Mouse (Mus musculus) MEL (cell line): ENCODE measurements around the gene Smtn. TPM values are rescaled to one million over a fixed set of nuclear protein-coding genes. Genes with fewer than 3 reads are reported as not detected.

Experiments
- DNase-seq: peaks from one replicate; pipeline ENCODE4 v3.0.0; 2011; ENCODE audit warnings: low read depth, low spot score
- H3K27ac ChIP-seq: 2 replicates; pipeline ENCODE4 v1.5.1; 2012; ENCODE audit warnings: low read depth, mild to moderate bottlenecking, control low read depth, low read length, moderate library complexity; ENCODE audit not compliant: control insufficient read depth
- H3K27me3 ChIP-seq, 2 experiments: fragments of 150-350 bp in 1 of 2; sonication (generic) in 1 of 2; 2 replicates each; pipeline ENCODE4 v1.6.1; 2012; ENCODE audit warnings: low read length in 2 of 2, mild to moderate bottlenecking in 2 of 2, improper control_type of control experiment in 1 of 2, moderate library complexity in 1 of 2; ENCODE audit not compliant: insufficient read depth in 2 of 2, control insufficient read depth in 1 of 2
- H3K36me3 ChIP-seq, 2 experiments: 2 replicates each; pipeline ENCODE4 v1.6.1; 2012 to 2014; ENCODE audit warnings: low read length in 2 of 2, improper control_type of control experiment in 1 of 2, inconsistent platforms in 1 of 2, mild to moderate bottlenecking in 1 of 2; ENCODE audit not compliant: insufficient read depth in 2 of 2, control insufficient read depth in 1 of 2
- H3K4me1 ChIP-seq, 2 experiments: fragments of 150-350 bp in 1 of 2; sonication (generic) in 1 of 2; 2 replicates each; pipeline ENCODE4 v1.6.1; 2012; ENCODE audit warnings: low read length in 2 of 2, improper control_type of control experiment in 1 of 2, mild to moderate bottlenecking in 1 of 2; ENCODE audit not compliant: insufficient read depth in 2 of 2, control insufficient read depth in 1 of 2
- H3K4me3 ChIP-seq, 2 experiments: fragments of 150-350 bp in 1 of 2; sonication (generic) in 1 of 2; 2 replicates each; pipeline ENCODE4 v1.5.1; 2012; ENCODE audit warnings: low read depth in 2 of 2, low read length in 2 of 2, mild to moderate bottlenecking in 2 of 2, moderate library complexity in 2 of 2, control low read depth in 1 of 2, improper control_type of control experiment in 1 of 2; ENCODE audit not compliant: control insufficient read depth in 1 of 2, insufficient read depth in 1 of 2
- H3K79me2 ChIP-seq: 2 replicates; pipeline ENCODE4 v1.6.1; 2012; ENCODE audit warnings: mild to moderate bottlenecking, low read length, moderate library complexity; ENCODE audit not compliant: control insufficient read depth, poor library complexity, insufficient read depth
- H3K9ac ChIP-seq: 2 replicates; pipeline ENCODE4 v1.6.1; 2012; ENCODE audit warnings: low read depth, mild to moderate bottlenecking, control low read depth, low read length, moderate library complexity; ENCODE audit not compliant: control insufficient read depth, poor library complexity, severe bottlenecking
- H3K9me3 ChIP-seq: fragments of 150-350 bp; sonication (generic); replicated peaks from 2 replicates; pipeline ENCODE4 v1.6.1; 2012; ENCODE audit warnings: mild to moderate bottlenecking, low read length, improper control_type of control experiment, moderate library complexity; ENCODE audit not compliant: insufficient read depth
- BHLHE40 ChIP-seq: IDR thresholded peaks from 2 replicates; pipeline ENCODE4 v1.6.1; 2012; ENCODE audit warnings: low read depth, mild to moderate bottlenecking, inconsistent platforms, low read length, improper control_type of control experiment, borderline replicate concordance
- CHD2 ChIP-seq: IDR thresholded peaks from 2 replicates; pipeline ENCODE4 v1.6.1; 2011; ENCODE audit warnings: low read length, improper control_type of control experiment
- CTCF ChIP-seq, 3 experiments: IDR thresholded peaks in 2 of 3; conservative IDR thresholded peaks in 1 of 3; 2 replicates each; pipeline ENCODE4 v1.5.1; 2011 to 2012; ENCODE audit warnings: low read length in 3 of 3, low read depth in 2 of 3, mild to moderate bottlenecking in 2 of 3, improper control_type of control experiment in 1 of 3, inconsistent platforms in 1 of 3, mixed read lengths in 1 of 3, moderate library complexity in 1 of 3; ENCODE audit not compliant: control insufficient read depth in 1 of 3, insufficient read depth in 1 of 3, poor library complexity in 1 of 3, severe bottlenecking in 1 of 3
- E2F4 ChIP-seq: IDR thresholded peaks from 2 replicates; pipeline ENCODE4 v1.6.1; 2011; ENCODE audit warnings: low read depth, low read length, improper control_type of control experiment, borderline replicate concordance
- EP300 ChIP-seq, 2 experiments: IDR thresholded peaks; 2 replicates each; pipeline ENCODE4 v1.6.1; 2011; ENCODE audit warnings: improper control_type of control experiment in 2 of 2, low read length in 2 of 2, low read depth in 1 of 2, mild to moderate bottlenecking in 1 of 2
- ETS1 ChIP-seq: IDR thresholded peaks from 2 replicates; pipeline ENCODE4 v1.6.1; 2012; ENCODE audit warnings: low read depth, mild to moderate bottlenecking, inconsistent platforms, low read length, improper control_type of control experiment, moderate library complexity
- GABPA ChIP-seq: IDR thresholded peaks from 2 replicates; pipeline ENCODE4 v1.6.1; 2012; ENCODE audit warnings: low read depth, mild to moderate bottlenecking, inconsistent platforms, low read length, improper control_type of control experiment, moderate library complexity
- HCFC1 ChIP-seq: IDR thresholded peaks from 2 replicates; pipeline ENCODE4 v1.6.1; 2012; ENCODE audit warnings: low read depth, mild to moderate bottlenecking, inconsistent platforms, low read length, improper control_type of control experiment, moderate library complexity
- KAT2A ChIP-seq: conservative IDR thresholded peaks from 2 replicates; pipeline ENCODE4 v1.6.1; 2012; ENCODE audit warnings: low read depth, low read length, improper control_type of control experiment, inconsistent platforms
- MYB ChIP-seq: IDR thresholded peaks from 2 replicates; pipeline ENCODE4 v1.6.1; 2011; ENCODE audit warnings: mild to moderate bottlenecking, low read depth, low read length, improper control_type of control experiment
- NRF1 ChIP-seq: IDR thresholded peaks from 2 replicates; pipeline ENCODE4 v1.6.1; 2014; ENCODE audit warnings: low read depth, mild to moderate bottlenecking, inconsistent platforms, low read length, improper control_type of control experiment, moderate library complexity; ENCODE audit not compliant: poor library complexity, insufficient read depth, severe bottlenecking
- POLR2A ChIP-seq, 2 experiments: IDR thresholded peaks; 2 replicates each; pipeline ENCODE4 v1.6.1; 2011 to 2012; ENCODE audit warnings: low read length in 2 of 2, mild to moderate bottlenecking in 2 of 2, control low read depth in 1 of 2, improper control_type of control experiment in 1 of 2, low read depth in 1 of 2, moderate library complexity in 1 of 2; ENCODE audit not compliant: control insufficient read depth in 1 of 2, insufficient read depth in 1 of 2, poor library complexity in 1 of 2
- POLR2AphosphoS2 ChIP-seq: IDR thresholded peaks from 2 replicates; pipeline ENCODE4 v1.6.1; 2011; ENCODE audit warnings: low read length, improper control_type of control experiment
- RAD21 ChIP-seq: IDR thresholded peaks from 2 replicates; pipeline ENCODE4 v1.6.1; 2011; ENCODE audit warnings: mild to moderate bottlenecking, low read depth, low read length, improper control_type of control experiment
- RCOR1 ChIP-seq: IDR thresholded peaks from 2 replicates; pipeline ENCODE4 v1.6.1; 2012; ENCODE audit warnings: low read depth, mild to moderate bottlenecking, inconsistent platforms, low read length, improper control_type of control experiment
- SIN3A ChIP-seq: IDR thresholded peaks from 2 replicates; pipeline ENCODE4 v1.6.1; 2012; ENCODE audit warnings: low read length, improper control_type of control experiment, inconsistent platforms
- SMC3 ChIP-seq: IDR thresholded peaks from 2 replicates; pipeline ENCODE4 v1.6.1; 2011; ENCODE audit warnings: low read depth, low read length, improper control_type of control experiment
- TCF12 ChIP-seq: IDR thresholded peaks from 2 replicates; pipeline ENCODE4 v1.6.1; 2014; ENCODE audit warnings: low read depth, mild to moderate bottlenecking, inconsistent platforms, low read length, improper control_type of control experiment, moderate library complexity
- USF1 ChIP-seq: IDR thresholded peaks from 2 replicates; pipeline ENCODE4 v1.6.1; 2014; ENCODE audit warnings: low read depth, mild to moderate bottlenecking, inconsistent platforms, low read length, improper control_type of control experiment, moderate library complexity
- USF2 ChIP-seq, 2 experiments: IDR thresholded peaks; 2 replicates each; pipeline ENCODE4 v1.6.1; 2011 to 2012; ENCODE audit warnings: improper control_type of control experiment in 2 of 2, low read length in 2 of 2, borderline replicate concordance in 1 of 2, inconsistent platforms in 1 of 2, low read depth in 1 of 2, mild to moderate bottlenecking in 1 of 2; ENCODE audit not compliant: insufficient read depth in 1 of 2
- ZC3H11A ChIP-seq: IDR thresholded peaks from 2 replicates; pipeline ENCODE4 v1.6.1; 2012; ENCODE audit warnings: low read depth, mild to moderate bottlenecking, inconsistent platforms, low read length, improper control_type of control experiment
- ZMIZ1 ChIP-seq: IDR thresholded peaks from 2 replicates; pipeline ENCODE4 v1.6.1; 2012; ENCODE audit warnings: low read depth, mild to moderate bottlenecking, inconsistent platforms, low read length, improper control_type of control experiment, moderate library complexity
- ZNF384 ChIP-seq: IDR thresholded peaks from 2 replicates; pipeline ENCODE4 v1.6.1; 2012; ENCODE audit warnings: low read depth, mild to moderate bottlenecking, inconsistent platforms, low read length, improper control_type of control experiment
- polyA plus RNA-seq, 2 experiments: library from polyadenylated mRNA; stranded (reverse) in 1 of 2; unstranded in 1 of 2; fragments of >175 nt in 1 of 2; fragments of >200 nt in 1 of 2; gene quantifications; 2 replicates each; pipeline versions ENCODE4 v1.2.1 to v1.2.4; 2012; ENCODE audit warnings: low replicate concordance in 2 of 2, low read depth in 1 of 2; ENCODE audit not compliant: insufficient read length in 2 of 2, insufficient read depth in 1 of 2, missing spikeins in 1 of 2
- total RNA-seq: library from RNA; depleted of rRNA; stranded (reverse); fragments of 300-350 nt; gene quantifications from 2 replicates; pipeline ENCODE4 v1.2.3, GENCODE M21; 2012

Gene Smtn
- total and polyA plus RNA-seq, 3 experiments: 203 to 370 TPM; not detected in 1

DNA sequence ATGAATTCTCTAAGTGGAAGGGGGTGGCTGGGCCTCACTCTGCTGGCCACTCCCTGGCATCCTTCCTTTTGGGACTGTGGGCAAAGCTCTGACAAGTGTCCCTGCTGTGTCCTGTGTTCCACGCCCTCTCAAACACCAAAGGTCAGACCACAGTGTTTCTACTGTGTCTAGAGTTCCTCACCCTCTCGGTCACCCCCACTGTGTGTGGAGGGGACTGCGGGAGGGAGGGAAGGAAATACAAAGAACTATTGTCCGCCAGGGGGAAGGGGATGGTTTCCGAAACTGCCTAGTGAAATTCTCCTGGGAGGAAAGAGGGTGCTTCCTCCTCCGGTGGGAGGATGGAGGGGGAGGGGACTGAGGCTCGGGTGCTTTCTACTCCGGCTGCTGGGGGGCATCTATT is 5.5 kb downstream of the Smtn start:
- Histone ChIP-seq H3K27me3 (no peaks in the 10 kb centered on the region), H3K9me3 (no peaks in the 10 kb centered on the region), H3K4me1 (peaks cover 2 to 24% of the 10 kb centered on the region in 2 experiments; a peak in 3 of 4 replicates), H3K36me3 (peaks cover 3 to 6% of the 10 kb centered on the region in 2 experiments; a peak in 3 of 4 replicates), H3K79me2 (peaks cover 3% of the 10 kb centered on the region; the same call in 1 of the 2 replicates), H3K27ac (no peak overlapping the region), H3K9ac (no peak overlapping the region), H3K4me3 (no peak overlapping the region)
- no peak for TF ChIP-seq GABPA
- no peak for TF ChIP-seq USF1
- no peak for TF ChIP-seq SMC3
- TF ChIP-seq CTCF (IDR thresholded peaks at IDR 0.05 in 2 of 3, conservative IDR thresholded peaks at IDR 0.05 in 1 of 3; ENCODE audit: control insufficient read depth in 1 of 3, insufficient read depth in 1 of 3, low read depth in 2 of 3, low read length in 3 of 3, poor library complexity in 1 of 3, severe bottlenecking in 1 of 3): no peak
- TF ChIP-seq RCOR1: no peak
- TF ChIP-seq KAT2A: no peak
- no peak for TF ChIP-seq EP300 (IDR thresholded peaks at IDR 0.05; ENCODE audit: low read depth in 1 of 2, low read length in 2 of 2)
- no peak for TF ChIP-seq POLR2A (IDR thresholded peaks at IDR 0.05; ENCODE audit: control insufficient read depth in 1 of 2, insufficient read depth in 1 of 2, low read depth in 1 of 2, low read length in 2 of 2, poor library complexity in 1 of 2)
- no peak for TF ChIP-seq BHLHE40
- TF ChIP-seq ZNF384: no peak
- TF ChIP-seq NRF1: no peak
- TF ChIP-seq MYB: no peak
- no peak for TF ChIP-seq ETS1
- no peak for DNase-seq

DNA sequence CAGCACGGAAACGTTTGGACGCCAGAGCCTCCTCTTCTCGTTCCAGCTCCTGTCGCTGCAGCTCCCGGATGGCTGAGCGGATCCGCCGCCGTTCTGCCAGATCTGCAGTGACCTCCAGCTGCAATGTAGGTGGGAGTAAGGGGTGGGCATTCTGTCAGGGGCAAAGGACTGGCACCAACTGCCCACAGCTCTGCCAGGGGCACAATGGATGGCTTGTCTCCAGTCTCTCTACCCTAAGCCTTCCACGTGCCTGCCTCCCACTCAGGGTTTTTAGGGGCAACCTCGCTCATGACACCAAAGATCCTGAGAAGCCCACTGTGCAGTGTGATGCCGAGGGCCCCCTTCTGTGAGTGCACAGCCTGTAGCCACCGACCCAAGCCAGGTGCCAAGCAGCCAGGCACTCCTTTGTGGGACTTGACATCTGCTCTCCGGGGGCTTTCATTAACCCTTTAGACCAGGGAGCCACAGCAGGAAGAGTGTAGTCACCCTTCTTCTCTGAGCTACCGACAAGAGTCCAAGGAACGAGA is 6.9 kb downstream of the Smtn start:
- Histone ChIP-seq H3K36me3 (peaks cover 3% of the 10 kb centered on the region in 2 experiments; a peak in 3 of 4 replicates), H3K9ac (no peak overlapping the region), H3K27me3 (no peaks in the 10 kb centered on the region), H3K79me2 (no peaks in the 10 kb centered on the region; the same call in 1 of the 2 replicates), H3K4me3 (no peak overlapping the region), H3K27ac (no peak overlapping the region), H3K9me3 (no peaks in the 10 kb centered on the region), H3K4me1 (peaks cover 2 to 18% of the 10 kb centered on the region in 2 experiments; a peak in 3 of 4 replicates)
- no peak for DNase-seq
- no peak for TF ChIP-seq ZMIZ1
- TF ChIP-seq SIN3A: no peak
- TF ChIP-seq RAD21: no peak
- TF ChIP-seq HCFC1: no peak
- no peak for TF ChIP-seq TCF12
- TF ChIP-seq ZC3H11A: no peak
- no peak for TF ChIP-seq POLR2AphosphoS2
- TF ChIP-seq USF2 (IDR thresholded peaks at IDR 0.05; ENCODE audit: borderline replicate concordance in 1 of 2, insufficient read depth in 1 of 2, low read depth in 1 of 2, low read length in 2 of 2): no peak
- TF ChIP-seq SMC3: no peak
- no peak for TF ChIP-seq EP300 (IDR thresholded peaks at IDR 0.05; ENCODE audit: low read depth in 1 of 2, low read length in 2 of 2)
- no peak for TF ChIP-seq BHLHE40
- TF ChIP-seq E2F4: no peak
- no peak for TF ChIP-seq CHD2
